Mouse (Mus musculus) megakaryocyte, embryonic 14.5 days (primary cell): Measurements from ENCODE around the gene Unc93b1.

Experiments
- FLI1 ChIP-seq: IDR thresholded peaks from 2 replicates; pipeline ENCODE4 v1.6.1; 2012; ENCODE audit warnings: low read length, inconsistent platforms, mixed read lengths
- GATA1 ChIP-seq: IDR thresholded peaks from 3 replicates; pipeline ENCODE4 v1.6.1; 2012; ENCODE audit warnings: mixed read lengths, low read length, inconsistent platforms, borderline replicate concordance

- TF ChIP-seq GATA1: no peak
- no peak for TF ChIP-seq FLI1
These were observed 15.3 kb downstream of the Unc93b1 start for GRCm38 (mm10) chr19:3950331-3950730.
